Mouse (Mus musculus) heart, adult 2 months (tissue): ENCODE data around the gene Wdr37.

ENCODE experiments used
- CTCF ChIP-seq: fragments of 200-600 bp; IDR thresholded peaks from 2 replicates; pipeline ENCODE4 v1.8.1; 2022; ENCODE audit warnings: antibody characterized with exemption, mild to moderate bottlenecking, moderate library complexity
- POLR2A ChIP-seq: fragments of 200-500 bp; IDR thresholded peaks from 2 replicates; pipeline ENCODE4 v1.6.1; 2011; ENCODE audit warnings: mild to moderate bottlenecking, low read depth, low read length, control low read depth; ENCODE audit not compliant: insufficient read depth

GRCm38 (mm10) chr13:8881611-8882010 lies 9.9 kb upstream of the Wdr37 start:
- TF ChIP-seq CTCF (no peak), POLR2A (no peak)
